Mouse (Mus musculus): ENCODE results near the gene Actl7a.

The Actl7a gene

DNA sequence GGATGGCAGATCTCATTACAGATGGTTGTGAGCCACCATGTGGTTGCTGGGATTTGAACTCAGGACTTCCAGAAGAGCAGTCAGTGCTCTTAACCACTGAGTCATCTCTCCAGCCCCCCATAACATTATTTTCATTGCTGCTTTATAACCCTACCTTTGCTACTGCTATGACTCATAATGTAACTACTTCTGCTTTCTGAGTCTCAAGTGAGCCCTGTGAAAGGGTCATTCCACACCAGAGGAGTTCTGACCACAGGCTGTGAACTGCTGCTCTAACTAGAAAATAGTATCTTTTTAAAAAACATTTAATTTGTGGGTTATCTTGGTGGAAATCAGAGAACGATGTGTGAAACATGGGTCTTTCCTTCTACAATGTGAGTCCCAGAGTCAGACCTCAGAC is 14.5 kb downstream of the Actl7a start:
- DNase-seq (ENCODE audit: low spot score): no peak

DNA sequence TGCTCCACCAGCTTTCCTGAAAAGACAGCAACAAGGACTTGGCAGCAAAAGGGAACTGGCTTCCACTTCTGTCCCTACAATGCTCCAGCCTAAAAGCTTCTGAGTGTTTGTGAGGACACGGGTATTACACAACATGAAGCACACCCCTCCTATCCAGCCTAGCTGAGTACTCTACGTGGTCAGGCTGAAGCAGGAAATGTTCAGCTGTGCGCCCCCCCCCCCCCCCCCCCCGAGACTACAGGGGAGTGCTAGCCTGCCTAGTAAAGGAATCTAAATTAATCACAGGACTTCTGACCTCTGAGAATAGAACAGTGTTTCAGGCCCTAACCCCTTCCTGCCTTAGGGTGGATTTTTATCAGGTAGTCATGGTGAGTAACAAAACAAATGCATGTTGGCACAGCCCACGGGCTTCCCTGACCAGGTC is 24.7 kb downstream of the Actl7a start:
- no peak for DNase-seq (ENCODE audit: low spot score)

DNA sequence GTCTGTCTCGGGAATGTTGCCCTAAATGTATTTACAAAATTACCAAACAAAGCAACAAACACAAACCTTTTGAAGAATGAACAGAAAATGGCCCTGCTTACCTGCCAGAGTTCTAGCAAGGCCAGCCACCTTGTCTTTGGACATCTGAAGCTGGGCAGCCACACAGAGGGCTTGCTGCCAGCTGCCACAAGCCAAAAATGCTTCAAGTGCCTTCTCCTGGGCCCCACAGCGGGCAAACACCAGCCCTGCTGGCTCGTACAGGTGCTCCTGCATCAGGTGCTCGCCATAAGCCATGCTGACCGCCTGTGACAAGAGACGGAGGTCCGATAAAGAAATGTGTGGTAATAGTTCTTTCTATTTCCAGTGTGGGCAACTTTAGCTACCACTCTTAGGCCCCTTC is 25.7 kb downstream of the Actl7a start:
- DNase-seq (ENCODE audit: low spot score): no peak

DNA sequence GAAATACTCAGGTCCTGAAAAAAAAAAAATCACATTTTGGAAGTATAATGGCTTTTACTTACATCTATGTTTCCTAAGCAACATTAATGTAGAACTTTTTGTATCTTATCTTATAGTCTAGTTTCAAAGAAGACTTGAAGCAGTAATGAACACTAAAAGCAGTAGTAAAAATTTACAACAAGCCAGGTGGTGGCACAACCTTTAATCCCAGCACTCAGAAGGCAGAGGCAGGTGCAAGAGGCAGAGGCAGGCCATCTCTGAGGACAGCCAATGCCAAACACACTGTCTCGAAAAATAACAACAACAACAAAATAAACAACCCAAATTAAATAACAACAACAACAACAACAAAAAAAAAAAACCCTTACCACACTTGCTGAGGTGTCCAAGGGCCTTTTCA is 27.9 kb downstream of the Actl7a start:
- DNase-seq (ENCODE audit: low spot score): no peak

DNA sequence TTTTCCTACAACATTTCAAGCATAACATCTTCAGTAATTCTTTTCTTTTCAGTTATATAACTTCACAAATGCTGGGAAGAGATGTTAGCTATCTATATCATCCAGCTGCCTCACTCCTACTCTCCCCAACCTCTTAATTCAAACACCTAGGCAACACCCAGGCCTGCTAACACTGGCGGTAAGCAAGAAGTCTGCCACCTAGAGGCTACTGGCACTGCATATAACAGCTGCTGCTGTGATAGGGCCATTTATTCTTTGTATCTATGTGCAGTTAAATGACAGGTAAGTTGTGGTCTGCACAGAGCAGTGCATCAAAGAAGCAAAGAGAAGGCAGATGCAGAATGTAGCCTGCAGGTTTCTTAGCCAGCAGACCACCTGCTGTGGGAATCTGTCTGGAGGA is 48.2 kb downstream of the Actl7a start:
- DNase-seq (ENCODE audit: low spot score): no peak

Data from layer of hippocampus, adult 9-10 months (tissue).